Mouse (Mus musculus) limb, embryonic 12.5 days (tissue): Measurements from ENCODE around the gene Ube2e3. TPM values are rescaled to one million over a fixed set of nuclear protein-coding genes. Genes with fewer than 3 reads are reported as not detected.

Experiments used
- ATAC-seq: fragments of 200-750 bp; cut with Nextera tagmentation; 2 replicates; pipeline ENCODE4 v1.8.0; 2017; ENCODE audit warnings: low read depth, moderate TSS enrichment; ENCODE audit not compliant: insufficient number of reproducible peaks, insufficient read depth, low FRiP score, low TSS enrichment
- H3K27ac ChIP-seq: fragments of 300-500 bp; sonication (generic); 2 replicates; pipeline ENCODE4 v1.5.1; 2016; ENCODE audit warnings: mild to moderate bottlenecking, moderate library complexity
- H3K27me3 ChIP-seq: fragments of 300-500 bp; sonication (generic); 2 replicates; pipeline ENCODE4 v1.6.1; 2016; ENCODE audit warnings: mild to moderate bottlenecking, moderate library complexity
- H3K36me3 ChIP-seq: fragments of 300-500 bp; sonication (generic); 2 replicates; pipeline ENCODE4 v1.6.1; 2016; ENCODE audit warnings: mild to moderate bottlenecking, moderate library complexity
- H3K4me1 ChIP-seq: fragments of 300-500 bp; sonication (generic); replicated peaks from 2 replicates; pipeline ENCODE4 v1.6.1; 2016
- H3K4me2 ChIP-seq: fragments of 300-500 bp; sonication (generic); 2 replicates; pipeline ENCODE4 v1.6.1; 2016; ENCODE audit warnings: mild to moderate bottlenecking, moderate library complexity
- H3K4me3 ChIP-seq: fragments of 300-500 bp; sonication (generic); replicated peaks from 2 replicates; pipeline ENCODE4 v1.5.1; 2016; ENCODE audit warnings: mild to moderate bottlenecking
- H3K9ac ChIP-seq: fragments of 300-500 bp; sonication (generic); replicated peaks from 2 replicates; pipeline ENCODE4 v1.6.1; 2016; ENCODE audit warnings: mild to moderate bottlenecking, moderate library complexity
- H3K9me3 ChIP-seq: fragments of 300-500 bp; sonication (generic); 2 replicates; pipeline ENCODE4 v1.6.1; 2016; ENCODE audit warnings: mild to moderate bottlenecking, moderate library complexity
- WGBS: fragments of 180-500 bp; shearing (Covaris S2); methylation state at CpG from one replicate; pipeline ENCODE4 v1.1.7; 2016; 5-methylcytosine and 5-hydroxymethylcytosine counted together
- polyA plus RNA-seq: library from polyadenylated mRNA; unstranded; fragments of >200 nt; fragmentation: Nextera tagmentation; extraction: Ambion mirVana; gene quantifications from 2 replicates; pipeline ENCODE4 v1.2.1, GENCODE M21; 2016

The Ube2e3 gene
- polyA plus RNA-seq, 1 experiment from 2014 or later: 256 TPM

DNA sequence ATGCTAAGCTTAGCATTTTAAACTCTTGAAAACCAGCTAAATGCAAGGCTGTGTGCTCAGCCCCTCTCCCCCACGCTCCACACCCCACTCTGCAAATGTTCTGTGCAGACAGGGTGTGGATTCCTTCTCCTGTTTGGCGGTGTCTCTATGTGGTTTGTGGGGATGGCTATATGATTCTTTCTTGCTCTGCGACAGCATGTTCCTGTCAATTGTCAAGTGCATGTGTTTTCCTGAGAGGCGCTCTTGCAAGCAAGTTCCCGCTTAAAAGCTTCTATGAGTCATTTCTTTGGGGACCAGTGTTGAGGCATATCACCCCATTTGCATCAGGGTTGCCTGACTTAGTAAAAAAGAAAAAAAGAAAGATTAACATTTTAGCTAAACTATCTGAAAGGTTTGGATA lies 92.4 kb downstream of the Ube2e3 start:
- no peak for ATAC-seq
- Histone ChIP-seq H3K9ac (no peak overlapping the region), H3K4me3 (no peak overlapping the region), H3K27ac (no peak overlapping the region), H3K36me3 (no peaks in the 10 kb centered on the region), H3K4me2 (no peak overlapping the region), H3K27me3 (no peaks in the 10 kb centered on the region; the same call in 1 of the 2 replicates), H3K9me3 (no peaks in the 10 kb centered on the region), H3K4me1 (peaks cover 12% of the 10 kb centered on the region)
- 80% methylated on average over 5 of the region's 5 CpGs for WGBS

- H3K4me1 ChIP-seq: peaks cover 12% of the 10 kb centered on the region
- no peaks in the 10 kb centered on the region for H3K36me3 ChIP-seq
- ATAC-seq: no peak
- WGBS: 32% methylated on average over 7 of the region's 7 CpGs
- H3K9me3 ChIP-seq: no peaks in the 10 kb centered on the region
- no peak overlapping the region for H3K27ac ChIP-seq
- H3K9ac ChIP-seq: no peak overlapping the region
- H3K4me3 ChIP-seq: no peak overlapping the region
- H3K27me3 ChIP-seq: no peaks in the 10 kb centered on the region; the same call in 1 of the 2 replicates
- no peak overlapping the region for H3K4me2 ChIP-seq
Measured at GRCm38 (mm10) chr2:78961023-78961422, 93.1 kb downstream of the Ube2e3 start.

DNA sequence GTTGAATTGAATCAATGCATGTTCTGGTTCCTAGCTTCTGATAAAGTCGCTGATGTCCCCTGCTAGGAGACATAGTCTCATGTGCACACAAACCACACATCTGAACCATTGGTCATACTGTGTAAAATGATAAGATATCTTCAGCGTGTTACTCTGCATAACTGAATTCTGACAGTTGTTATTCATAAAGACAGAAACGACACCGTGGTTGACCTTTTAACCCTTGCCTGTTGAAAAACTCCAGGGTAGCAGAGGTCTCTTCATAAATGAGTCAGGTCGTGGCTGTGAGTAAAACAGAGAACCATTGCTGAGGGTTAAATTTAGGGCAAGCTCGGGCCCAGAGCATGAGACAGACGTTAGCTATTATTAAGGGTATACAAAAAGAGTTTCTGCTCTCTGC lies 93.7 kb downstream of the Ube2e3 start:
- WGBS: 20% methylated on average over 7 of the region's 7 CpGs
- no peaks in the 10 kb centered on the region; the same call in 1 of the 2 replicates for H3K27me3 ChIP-seq
- no peaks in the 10 kb centered on the region for H3K9me3 ChIP-seq
- H3K4me1 ChIP-seq: peaks cover 12% of the 10 kb centered on the region
- H3K36me3 ChIP-seq: no peaks in the 10 kb centered on the region
- H3K4me3 ChIP-seq: no peak overlapping the region
- H3K27ac ChIP-seq: no peak overlapping the region
- H3K4me2 ChIP-seq: no peak overlapping the region
- ATAC-seq: no peak
- H3K9ac ChIP-seq: no peak overlapping the region

DNA sequence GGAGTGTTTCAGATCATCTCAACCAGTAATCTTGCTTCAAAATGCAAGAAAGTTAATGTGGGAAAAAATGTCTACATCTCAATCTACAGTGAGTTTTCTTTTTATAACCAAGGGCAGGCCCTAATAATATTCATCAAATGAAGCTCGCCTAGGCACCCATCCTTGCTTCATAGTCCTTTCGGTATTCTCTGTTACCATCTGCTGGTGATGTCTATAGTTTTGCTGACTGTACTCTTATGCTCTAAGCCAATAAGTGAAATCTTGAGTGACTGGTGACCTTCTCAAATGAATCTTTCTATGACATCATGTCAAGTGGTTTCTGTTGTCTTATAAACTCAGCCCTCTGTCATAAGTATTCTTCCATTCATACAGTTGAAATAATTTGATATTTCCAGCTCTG lies 97.1 kb downstream of the Ube2e3 start:
- no peak overlapping the region for H3K27ac ChIP-seq
- H3K4me2 ChIP-seq: no peak overlapping the region
- 89% methylated on average over 2 of the region's 2 CpGs for WGBS
- H3K9ac ChIP-seq: no peak overlapping the region
- H3K4me3 ChIP-seq: no peak overlapping the region
- ATAC-seq: no peak
- peaks cover 12% of the 10 kb centered on the region for H3K4me1 ChIP-seq
- no peaks in the 10 kb centered on the region for H3K27me3 ChIP-seq
- H3K36me3 ChIP-seq: no peaks in the 10 kb centered on the region
- H3K9me3 ChIP-seq: no peaks in the 10 kb centered on the region

GRCm38 (mm10) chr2:78965396-78965795 lies 97.5 kb downstream of the Ube2e3 start:
- no peak overlapping the region for H3K4me2 ChIP-seq
- H3K9ac ChIP-seq: no peak overlapping the region
- no peak overlapping the region for H3K4me3 ChIP-seq
- H3K4me1 ChIP-seq: peaks cover 12% of the 10 kb centered on the region
- H3K9me3 ChIP-seq: no peaks in the 10 kb centered on the region
- H3K27me3 ChIP-seq: no peaks in the 10 kb centered on the region
- H3K36me3 ChIP-seq: no peaks in the 10 kb centered on the region
- ATAC-seq: no peak
- no peak overlapping the region for H3K27ac ChIP-seq
- WGBS: 23% methylated on average over 6 of the region's 6 CpGs

DNA sequence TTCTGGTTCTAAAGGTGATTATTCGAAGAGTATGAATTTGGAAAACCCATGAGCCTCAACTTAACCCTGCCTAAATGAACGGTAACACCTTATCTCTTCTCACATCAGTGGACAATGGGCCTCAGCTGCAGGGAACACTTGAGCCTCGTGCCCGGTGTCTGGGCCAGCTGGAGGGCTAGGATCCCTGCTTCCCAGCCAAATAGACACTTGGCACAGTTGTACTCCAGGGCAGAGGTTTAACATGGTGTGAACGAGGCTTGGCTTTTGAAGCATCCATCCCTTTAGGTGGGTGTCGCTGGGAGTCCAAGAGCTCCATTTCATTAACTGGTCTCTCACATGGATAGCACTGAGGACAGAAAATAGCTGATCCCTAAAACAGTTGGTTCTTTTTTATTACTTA lies 102.2 kb downstream of the Ube2e3 start:
- WGBS: 83% methylated on average over 6 of the region's 6 CpGs
- H3K9ac ChIP-seq: no peak overlapping the region
- no peaks in the 10 kb centered on the region for H3K9me3 ChIP-seq
- H3K27me3 ChIP-seq: no peaks in the 10 kb centered on the region
- H3K27ac ChIP-seq: no peak overlapping the region
- no peak overlapping the region for H3K4me3 ChIP-seq
- no peak overlapping the region for H3K4me2 ChIP-seq
- no peaks in the 10 kb centered on the region for H3K36me3 ChIP-seq
- no peaks in the 10 kb centered on the region for H3K4me1 ChIP-seq
- ATAC-seq: no peak
